Mouse (Mus musculus) kidney, postnatal 0 days (tissue): ENCODE data around the gene Plbd2. TPM values are rescaled to one million over a fixed set of nuclear protein-coding genes. Genes with fewer than 3 reads are reported as not detected.

ENCODE experiments used
- ATAC-seq: fragments of 200-750 bp; cut with Nextera tagmentation; replicated peaks from 2 replicates; pipeline ENCODE4 v1.8.0; 2017; ENCODE audit warnings: low read depth, moderate number of reproducible peaks, moderate TSS enrichment, moderate library complexity; ENCODE audit not compliant: low FRiP score
- DNase-seq: peaks from one replicate; pipeline ENCODE4 v3.0.0-alpha.2; 2016; ENCODE audit warnings: low spot score
- H3K27ac ChIP-seq: fragments of 300-500 bp; sonication (generic); 2 replicates; pipeline ENCODE4 v1.5.1; 2014; ENCODE audit warnings: mild to moderate bottlenecking
- H3K27me3 ChIP-seq: fragments of 300-500 bp; sonication (generic); 2 replicates; pipeline ENCODE4 v1.6.1; 2014; ENCODE audit warnings: low read length, mixed read lengths; ENCODE audit not compliant: insufficient read depth
- H3K36me3 ChIP-seq: fragments of 300-500 bp; sonication (generic); 2 replicates; pipeline ENCODE4 v1.6.1; 2014; ENCODE audit warnings: low read length, mixed read lengths; ENCODE audit not compliant: insufficient read depth
- H3K4me1 ChIP-seq: fragments of 300-500 bp; sonication (generic); replicated peaks from 2 replicates; pipeline ENCODE4 v1.6.1; 2014; ENCODE audit warnings: antibody characterized with exemption, low read length, mixed read lengths; ENCODE audit not compliant: insufficient read depth
- H3K4me2 ChIP-seq: fragments of 300-500 bp; sonication (generic); 2 replicates; pipeline ENCODE4 v1.6.1; 2014; ENCODE audit warnings: mild to moderate bottlenecking, low read length, moderate library complexity, mixed read lengths
- H3K4me3 ChIP-seq: fragments of 300-500 bp; sonication (generic); replicated peaks from 2 replicates; pipeline ENCODE4 v1.5.1; 2014; ENCODE audit warnings: low read depth, low read length
- H3K9ac ChIP-seq: fragments of 300-500 bp; sonication (generic); 2 replicates; pipeline ENCODE4 v1.6.1; 2014; ENCODE audit warnings: low read depth, low read length
- H3K9me3 ChIP-seq: fragments of 300-500 bp; sonication (generic); replicated peaks from 2 replicates; pipeline ENCODE4 v1.6.1; 2016; ENCODE audit warnings: low read length, inconsistent platforms, mixed read lengths
- CTCF ChIP-seq: IDR thresholded peaks from 2 replicates; pipeline ENCODE4 v1.5.1; 2016; ENCODE audit warnings: antibody characterized with exemption, low read depth, mild to moderate bottlenecking, moderate library complexity
- WGBS: fragments of 180-500 bp; shearing (Covaris S2); extraction: QIAGEN DNeasy Blood & Tissue Kit; methylation state at CpG from one replicate; pipeline ENCODE4 v1.1.7; 2014; 5-methylcytosine and 5-hydroxymethylcytosine counted together
- polyA plus RNA-seq: library from polyadenylated mRNA; unstranded; fragments of >200 nt; fragmentation: Nextera tagmentation; extraction: Ambion mirVana; gene quantifications from 2 replicates; pipeline ENCODE4 v1.2.1, GENCODE M21; 2015

The Plbd2 gene
- polyA plus RNA-seq, 1 experiment from 2014 or later: 78.2 TPM

GRCm38 (mm10) chr5:120435006-120435681 lies 68.3 kb downstream of the Plbd2 start:
- no peaks in the 10 kb centered on the region for H3K9me3 ChIP-seq
- under 1% methylated on average over 44 of the region's 44 CpGs for WGBS
- H3K9ac ChIP-seq: no peak overlapping the region
- TF ChIP-seq CTCF: no peak
- no peak overlapping the region for H3K4me3 ChIP-seq
- H3K36me3 ChIP-seq: no peaks in the 10 kb centered on the region
- peaks cover 6% of the 10 kb centered on the region; the same call in 1 of the 2 replicates for H3K4me1 ChIP-seq
- DNase-seq (no peak), ATAC-seq (no peak)
- peaks cover 92% of the 10 kb centered on the region for H3K27me3 ChIP-seq
- H3K27ac ChIP-seq: no peak overlapping the region
- H3K4me2 ChIP-seq: no peak overlapping the region

GRCm38 (mm10) chr5:120434231-120434735 lies 69.1 kb downstream of the Plbd2 start:
- Histone ChIP-seq H3K9me3 (no peaks in the 10 kb centered on the region), H3K27me3 (peaks cover 87% of the 10 kb centered on the region), H3K4me1 (no peaks in the 10 kb centered on the region), H3K4me3 (no peak overlapping the region), H3K9ac (no peak overlapping the region), H3K36me3 (no peaks in the 10 kb centered on the region), H3K27ac (no peak overlapping the region), H3K4me2 (no peak overlapping the region)
- ATAC-seq (no peak), DNase-seq (no peak)
- TF ChIP-seq CTCF: no peak
- 2% methylated on average over 21 of the region's 21 CpGs for WGBS

Other genes starting within 250 kb of the Plbd2 start
- not detected in 2 replicates for gene Lhx5, start 71.9 kb downstream of the Plbd2 start, polyA plus RNA-seq
- 12.0 and 13.3 TPM in 2 replicates for gene Sdsl, start 30.8 kb downstream of the Plbd2 start, polyA plus RNA-seq
- not detected in 2 replicates for gene Sds, start 27.1 kb downstream of the Plbd2 start, polyA plus RNA-seq
- 9.5 and 9.8 TPM in 2 replicates for gene Slc8b1, start 7.5 kb upstream of the Plbd2 start, polyA plus RNA-seq
- 34.6 and 35.4 TPM in 2 replicates for gene Tpcn1, start 85.0 kb upstream of the Plbd2 start, polyA plus RNA-seq
- gene Iqcd, start 85.4 kb upstream of the Plbd2 start, polyA plus RNA-seq: 1.1 and 1.4 TPM in 2 replicates
- 14.3 and 16.3 TPM in 2 replicates for gene Rita1, start 109.0 kb upstream of the Plbd2 start, polyA plus RNA-seq
- gene Ddx54, start 109.1 kb upstream of the Plbd2 start, polyA plus RNA-seq: 34.8 and 38.6 TPM in 2 replicates
- gene Cfap73, start 130.6 kb upstream of the Plbd2 start, polyA plus RNA-seq: not detected in 2 replicates
- 0.36 and 0.39 TPM in 2 replicates for gene Rasal1, start 145.2 kb upstream of the Plbd2 start, polyA plus RNA-seq
- gene Dtx1, start 208.3 kb upstream of the Plbd2 start, polyA plus RNA-seq: 3.6 and 5.5 TPM in 2 replicates
- 0.64 and 0.87 TPM in 2 replicates for gene Oas2, start 246.2 kb upstream of the Plbd2 start, polyA plus RNA-seq